Mouse (Mus musculus) kidney, postnatal 4 days (tissue): ENCODE measurements at regions not wholly inside any gene's neighbourhood (a gene's known extent, or its start where the extent isn't known, plus 50 kb on each side); places are given as distances from the start of the nearest gene placed in this dataset.
A peak's percentile ranks its signal among the peaks of the same experiment; 100 is the strongest.
"Not testable (repeated sequence)": the region's sequence is repeated elsewhere in the genome, so short reads cannot be mapped to it uniquely, and the experiment has no call there.

Experiments
- DNase-seq, 2 experiments: peaks; one replicate each; pipeline ENCODE4 v3.0.0; 2021; ENCODE audit warnings: mixed read lengths in 2 of 2

- not testable (repeated sequence) for DNase-seq
These were observed 525.2 kb downstream of the 4930447F04Rik start for GRCm38 (mm10) chrX:65778656-65779370.

- DNase-seq: no peak
These were observed 534.2 kb downstream of the 4930447F04Rik start for GRCm38 (mm10) chrX:65769861-65770260.

GRCm38 (mm10) chrX:65734577-65734976 is 569.4 kb downstream of the 4930447F04Rik start:
- peak; percentile 8 for DNase-seq

GRCm38 (mm10) chrX:65715562-65715961 is 588.5 kb downstream of the 4930447F04Rik start:
- no peak for DNase-seq
